Mouse (Mus musculus): ENCODE results near the gene Dapk3. TPM values are rescaled to one million over a fixed set of nuclear protein-coding genes. Genes with fewer than 3 reads are reported as not detected.
"Not testable (repeated sequence)": the region's sequence is repeated elsewhere in the genome, so short reads cannot be mapped to it uniquely, and the experiment has no call there.

Gene Dapk3
- polyA plus RNA-seq, 3 experiments from 2014 or later = 3.1 to 5.4 (median 3.6) TPM

DNA sequence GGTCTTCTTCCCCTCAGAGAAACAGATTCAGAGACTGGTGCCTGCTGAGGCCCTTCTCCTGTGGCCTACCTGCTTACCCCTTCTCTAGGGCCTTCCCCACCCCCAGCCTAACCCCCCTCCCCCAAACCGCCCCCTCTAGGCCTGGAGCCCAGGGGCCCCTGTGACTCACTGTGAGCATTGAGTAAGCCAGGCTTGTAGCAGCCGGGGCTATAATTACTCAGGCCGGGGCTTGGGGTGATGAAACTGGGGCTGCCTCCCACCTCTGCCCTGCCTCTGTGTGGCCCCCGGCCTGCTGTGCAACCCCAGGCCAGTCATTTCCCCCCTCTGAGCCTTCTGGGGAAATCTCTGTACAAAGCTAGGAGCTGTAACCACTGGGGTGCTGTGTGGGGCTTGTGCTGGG is 36.5 kb upstream of the Dapk3 start:
- ATAC-seq = no peak

GRCm38 (mm10) chr10:81151261-81151660 is 31.5 kb upstream of the Dapk3 start:
- ATAC-seq = no peak

GRCm38 (mm10) chr10:81152609-81153008 is 30.2 kb upstream of the Dapk3 start:
- no peak for ATAC-seq

DNA sequence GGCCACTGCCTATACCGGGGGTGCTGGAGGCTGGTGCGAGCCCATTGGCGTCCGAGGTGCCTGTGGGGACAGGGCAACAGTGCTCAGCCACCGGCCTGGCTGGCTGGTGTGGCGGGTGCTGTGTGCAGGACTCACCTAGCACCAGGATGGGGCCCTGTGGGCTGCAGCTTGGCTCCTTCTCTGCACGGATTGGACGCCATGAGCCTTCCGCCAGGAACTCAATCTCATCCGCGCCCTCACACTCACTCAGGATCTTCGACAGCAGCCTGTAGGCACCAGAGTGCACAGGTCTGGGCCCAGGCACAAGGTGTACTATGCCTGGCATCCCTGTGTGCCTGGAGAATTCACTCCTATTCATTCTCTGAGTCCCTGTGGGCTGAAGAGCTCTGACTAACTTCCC is 28.5 kb upstream of the Dapk3 start:
- ATAC-seq = no peak

DNA sequence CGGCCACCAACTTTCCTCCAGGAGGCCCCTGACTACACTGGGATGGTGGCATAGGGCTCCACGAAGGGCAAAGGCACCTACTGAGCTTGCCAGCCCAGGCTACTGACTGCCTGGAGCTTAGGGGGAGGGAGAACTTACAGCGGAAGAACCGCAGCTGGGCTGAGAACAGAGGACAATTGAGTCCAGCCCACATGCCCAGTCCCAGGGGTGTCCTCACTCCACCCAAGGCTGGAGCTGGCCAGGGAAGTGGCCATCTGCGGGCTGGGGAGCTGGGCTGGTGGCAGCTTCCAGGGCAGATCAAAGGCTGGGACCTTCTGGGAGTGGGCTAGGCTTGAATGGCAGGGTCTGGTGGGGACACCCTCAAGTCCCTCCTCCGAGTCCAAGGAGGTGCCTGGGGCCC is 28.1 kb upstream of the Dapk3 start:
- no peak for ATAC-seq

DNA sequence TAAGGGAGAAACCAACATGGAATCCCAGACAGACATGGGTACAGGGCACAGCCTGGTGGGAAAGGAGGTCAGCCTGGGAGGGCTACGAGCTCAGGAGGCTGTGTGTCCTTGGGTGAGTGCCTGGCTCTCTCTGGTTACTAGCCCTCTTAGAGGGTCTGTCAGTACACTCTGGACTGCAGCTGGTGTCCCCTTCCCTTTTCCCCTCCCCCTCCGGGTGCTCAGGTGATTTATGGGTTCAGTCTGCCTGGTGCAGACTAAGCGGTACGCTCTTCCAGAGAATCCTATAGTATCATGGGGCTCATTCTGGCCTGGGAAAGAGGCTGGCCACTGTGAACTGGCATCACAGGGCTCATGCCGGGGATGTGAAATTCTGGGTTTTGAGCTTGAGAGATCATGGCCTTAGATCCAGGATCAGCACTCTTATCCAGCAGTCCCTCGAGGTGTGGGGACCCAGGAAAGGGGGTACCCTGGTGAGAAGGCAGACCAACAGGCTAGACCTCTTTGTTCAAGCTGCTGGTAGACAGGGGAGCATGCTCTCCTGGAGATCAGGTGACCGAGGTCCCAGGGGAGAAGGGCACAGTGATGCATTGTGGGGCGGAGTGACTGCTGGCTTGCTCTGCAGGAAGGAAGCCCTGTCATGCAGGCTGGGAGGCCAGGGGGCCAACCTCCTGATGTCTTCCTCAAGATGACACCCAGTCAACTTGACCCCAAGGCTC is 21.0 kb upstream of the Dapk3 start:
- ATAC-seq = no peak

DNA sequence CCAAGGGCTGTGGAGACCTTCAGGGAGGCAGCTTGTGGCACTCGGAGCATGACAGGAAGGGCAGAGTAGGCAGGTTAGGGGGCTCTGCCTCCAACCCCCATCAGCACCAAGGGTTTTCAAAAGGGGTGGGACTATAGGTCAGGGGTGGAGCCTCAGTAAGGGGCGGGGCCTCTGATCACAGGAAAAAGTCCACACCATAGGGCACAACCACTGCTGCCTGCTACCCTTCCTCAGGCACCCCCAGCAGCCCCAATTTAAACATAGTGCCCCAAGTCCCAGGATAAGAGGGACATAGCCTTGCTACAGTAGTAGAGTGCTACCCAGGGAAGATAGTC is 20.5 kb upstream of the Dapk3 start:
- no peak for ATAC-seq

DNA sequence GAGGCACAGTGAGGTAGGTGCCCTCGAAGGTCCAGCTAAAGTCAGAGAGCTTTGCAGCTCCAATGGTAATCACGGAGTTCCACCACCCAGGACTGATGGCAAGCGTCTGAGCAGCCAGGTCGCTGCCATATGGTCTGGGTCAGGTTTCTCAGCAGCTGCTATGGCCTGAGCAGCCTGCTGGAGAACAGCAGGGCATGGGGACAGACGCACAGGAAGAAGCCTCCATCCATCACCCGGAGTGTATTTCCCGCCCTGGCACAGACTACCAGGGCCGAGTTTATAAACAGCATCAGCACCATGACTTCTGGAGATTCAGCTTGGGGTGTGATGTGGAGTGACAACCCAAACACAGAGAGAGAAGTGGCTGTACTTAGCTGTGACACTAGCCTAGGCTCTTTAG is 17.7 kb upstream of the Dapk3 start:
- ATAC-seq = no peak

GRCm38 (mm10) chr10:81167200-81168086 is 15.4 kb upstream of the Dapk3 start, which contains the start of gene Pias4:
Pias4 (minus strand) TSS chr10:81167923.
- peak; percentile 77 for ATAC-seq

DNA sequence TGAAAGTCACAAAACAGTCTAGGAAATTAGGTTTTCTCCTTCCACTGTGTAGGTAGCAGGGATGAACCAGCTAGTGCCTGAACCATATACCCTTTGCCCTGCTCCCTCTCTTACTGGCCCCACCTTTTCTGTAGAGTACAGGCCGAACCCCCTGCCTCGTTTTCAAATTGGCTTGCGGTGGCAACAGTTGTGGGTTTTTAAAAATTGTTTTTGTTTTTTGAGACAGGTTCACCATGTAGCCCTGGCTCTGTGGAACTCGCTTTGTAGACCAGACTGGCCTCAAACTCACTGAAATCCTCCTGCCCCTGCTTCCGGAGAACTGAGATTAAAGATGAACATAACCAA is 14.7 kb upstream of the Dapk3 start:
- peak; percentile 16 for ATAC-seq

DNA sequence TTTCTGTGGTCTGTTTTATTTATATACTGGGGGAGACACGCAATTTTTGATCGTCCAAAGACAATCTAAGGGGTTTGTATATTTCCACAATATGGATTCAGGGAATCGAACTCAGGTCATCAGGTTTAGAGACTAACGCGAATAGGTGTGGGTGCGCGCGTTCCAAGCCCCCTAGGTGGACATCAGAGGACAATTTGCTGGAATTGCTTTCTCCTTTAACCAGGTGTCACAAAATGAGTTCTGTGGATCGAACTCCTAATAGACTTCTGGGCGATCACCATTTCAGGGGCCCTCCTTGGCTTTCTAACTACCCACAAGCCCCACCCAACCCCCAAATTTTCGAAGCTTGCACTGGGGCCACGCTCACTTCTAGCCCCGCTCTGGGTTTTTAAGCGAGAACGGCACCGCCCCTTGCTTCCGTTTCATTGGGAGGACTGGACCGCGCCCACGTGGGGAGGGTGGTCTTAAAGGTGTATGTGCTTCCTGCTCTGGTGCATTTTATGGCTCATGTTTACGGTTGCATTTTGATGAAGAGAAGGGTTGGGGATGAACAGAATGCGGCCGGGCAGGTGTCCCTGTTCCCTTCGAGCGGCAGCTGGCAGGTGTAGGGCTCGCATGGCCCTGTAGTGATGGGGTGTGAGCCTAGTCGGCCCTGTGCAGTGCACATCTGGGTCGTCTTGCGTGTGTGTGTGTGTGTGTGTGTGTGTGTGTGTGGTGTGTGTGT is 14.1 kb upstream of the Dapk3 start:
- peak; percentile 45 for ATAC-seq

GRCm38 (mm10) chr10:81169411-81169900 is 13.3 kb upstream of the Dapk3 start:
- ATAC-seq = peak; percentile 44

GRCm38 (mm10) chr10:81173132-81173531 is 9.7 kb upstream of the Dapk3 start:
- ATAC-seq = peak; percentile 36

DNA sequence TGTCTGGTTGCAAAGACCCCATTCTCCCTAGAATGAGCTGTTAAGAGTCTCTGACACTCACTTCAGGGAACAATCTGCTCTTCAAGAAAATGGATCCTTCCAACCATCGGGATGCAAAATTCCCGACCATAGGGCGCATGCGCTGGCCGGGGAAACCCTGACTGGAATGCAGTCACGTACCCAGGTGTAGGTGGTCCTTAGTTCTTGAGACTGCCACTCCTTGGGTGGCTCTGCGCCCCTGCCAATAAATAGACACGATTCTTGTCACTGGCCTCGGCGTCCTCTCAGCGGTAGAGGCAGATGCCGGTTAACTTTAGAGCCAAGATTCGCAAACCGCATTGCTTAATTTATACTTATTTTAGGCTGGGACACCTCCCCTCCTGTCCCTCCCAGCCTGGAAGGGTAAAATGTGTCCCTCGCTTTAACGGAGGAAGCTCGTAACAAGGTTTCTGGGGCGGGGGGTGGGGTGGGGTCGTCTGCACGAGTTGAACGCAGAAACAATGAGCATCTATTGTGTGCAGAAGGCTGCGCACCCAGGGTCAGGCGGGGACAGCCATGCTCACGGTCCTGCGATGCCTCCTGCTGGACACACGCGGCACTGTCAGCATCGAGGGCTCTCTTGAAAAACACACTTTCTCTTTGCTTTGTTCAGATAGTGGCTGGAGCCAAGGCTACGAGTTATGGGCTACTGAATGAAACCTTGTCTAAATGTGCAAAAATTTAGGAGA is 8.0 kb upstream of the Dapk3 start:
- ATAC-seq = peak; percentile 51

- ATAC-seq = not testable (repeated sequence)
Observed at GRCm38 (mm10) chr10:81175345-81175701, 7.5 kb upstream of the Dapk3 start.

GRCm38 (mm10) chr10:81175936-81176465 is 6.8 kb upstream of the Dapk3 start:
- no peak for ATAC-seq

DNA sequence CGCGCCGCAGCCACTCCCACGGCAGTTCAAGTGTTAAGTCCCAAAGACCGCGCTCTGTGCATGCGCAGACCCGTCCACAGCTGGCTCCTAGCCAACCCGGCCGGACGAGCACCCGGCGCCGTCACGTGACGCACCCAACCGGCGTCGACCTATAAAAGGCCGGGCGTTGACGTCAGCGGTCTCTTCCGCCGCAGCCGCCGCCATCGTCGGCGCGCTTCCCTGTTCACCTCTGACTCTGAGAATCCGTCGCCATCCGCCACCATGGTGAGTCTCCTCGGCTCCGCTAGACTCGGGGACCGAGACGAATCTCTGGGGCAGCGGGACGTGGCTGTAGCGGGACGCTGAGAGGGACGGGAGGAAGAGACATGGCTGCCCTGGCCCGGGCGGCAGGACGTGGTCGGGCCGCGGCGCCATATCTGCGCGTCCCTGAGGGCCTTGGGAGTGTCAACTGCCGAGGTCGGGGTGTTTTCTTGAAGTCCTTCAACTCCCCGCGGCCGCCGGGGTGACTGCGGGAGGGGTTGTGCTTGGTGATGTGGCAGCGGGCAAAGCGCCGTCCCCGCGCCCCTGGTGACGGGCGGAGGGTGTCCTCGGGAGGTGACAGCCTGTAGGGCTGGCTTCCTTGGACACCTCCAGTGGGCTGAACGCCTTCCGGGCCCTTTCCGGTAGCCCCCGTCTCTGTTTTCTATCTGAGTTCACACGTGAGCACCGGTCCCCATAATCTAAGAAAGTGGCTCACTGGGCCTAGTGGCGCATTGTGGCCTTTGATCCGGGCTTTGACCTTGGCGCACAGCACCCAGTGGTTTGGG is 6.1 kb upstream of the Dapk3 start, which contains the start of gene Eef2:
Eef2 (plus strand) TSS at position 166 of the 806 bp plus-strand sequence.
- peak; percentile 68 for ATAC-seq

GRCm38 (mm10) chr10:81177491-81177925 is 5.3 kb upstream of the Dapk3 start:
- ATAC-seq = no peak

DNA sequence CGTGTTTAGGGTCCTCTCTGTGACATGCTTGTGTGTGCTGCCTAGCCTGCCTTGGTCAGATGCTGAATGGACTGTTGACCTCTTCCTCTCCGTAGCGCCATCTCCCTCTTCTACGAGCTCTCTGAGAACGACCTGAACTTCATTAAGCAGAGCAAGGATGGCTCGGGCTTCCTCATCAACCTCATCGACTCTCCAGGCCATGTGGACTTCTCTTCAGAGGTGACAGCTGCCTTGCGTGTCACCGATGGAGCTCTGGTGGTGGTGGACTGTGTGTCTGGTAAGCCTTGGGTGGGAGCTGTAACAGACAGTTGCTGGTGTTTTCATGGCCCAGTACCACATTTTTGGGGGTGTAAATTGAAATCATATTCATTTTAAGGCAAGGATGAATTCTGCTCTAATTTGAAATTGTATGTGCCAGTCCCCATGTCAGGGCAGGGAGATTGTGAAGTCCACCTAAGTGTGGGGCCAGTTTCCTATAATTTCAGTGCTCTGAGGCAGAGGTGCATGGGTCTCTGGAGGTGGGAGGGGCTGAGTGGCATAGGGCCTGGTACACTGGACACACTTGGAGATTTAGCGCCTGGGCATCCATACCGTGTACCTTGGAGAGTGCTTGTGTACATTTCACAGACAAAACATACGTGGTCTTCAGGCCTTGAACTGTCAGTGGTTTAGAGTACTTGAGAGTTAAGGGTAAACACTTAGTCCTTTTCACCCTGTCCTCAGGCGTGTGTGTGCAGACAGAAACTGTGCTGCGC is 4.7 kb upstream of the Dapk3 start:
- no peak for ATAC-seq

- ATAC-seq = no peak
Observed at GRCm38 (mm10) chr10:81178927-81179326, 3.9 kb upstream of the Dapk3 start.
